In genomic region chr6:55098603-55099002, GRCm38 (mm10) we compare ENCODE assay signal across 21 mouse cellular contexts. TPM values are rescaled to one million over a fixed set of nuclear protein-coding genes. Genes with fewer than 3 reads are reported as not detected.
DNase-seq lines count a peak whose midpoint lies in the region; ATAC-seq and TF ChIP-seq lines count a peak whose summit lies in the region.
"Had no signal": no experiment of that assay in that cellular context is flagged by ENCODE, and none has a peak within 500 bp of the region (broad histone marks: within the 10 kb centered on the region; RNA-seq: fewer than 3 reads in every experiment).

No protein-coding gene starts in this region.

- H3K27me3 ChIP-seq in forebrain, embryonic 14.5 days (replicated peaks; ENCODE audit: control insufficient read depth, insufficient read depth, low read length) = no peaks in the 10 kb centered on the region
- H3K27me3 ChIP-seq in forebrain, embryonic 11.5 days (ENCODE audit: control insufficient read depth, insufficient read depth, low read length) = no peaks in the 10 kb centered on the region
- H3K27me3 ChIP-seq in thymus, adult 2 months (ENCODE audit: control insufficient read depth, insufficient read depth, low read length) = no peaks in the 10 kb centered on the region
- H3K27me3 ChIP-seq: forebrain, embryonic 12.5 days; heart, embryonic 15.5 days; hindbrain, embryonic 13.5 days; intestine, embryonic 15.5 days; Patski had no signal

- H3K9ac ChIP-seq in forebrain, embryonic 14.5 days (ENCODE audit: low read length) = no peak overlapping the region
- no peak overlapping the region for H3K9ac ChIP-seq in forebrain, embryonic 11.5 days (ENCODE audit: low read length)
- H3K9ac ChIP-seq: forebrain, embryonic 12.5 days; heart, embryonic 12.5 days; heart, embryonic 15.5 days; hindbrain, embryonic 13.5 days; intestine, embryonic 15.5 days had no signal

- H3K27ac ChIP-seq in forebrain, embryonic 14.5 days (ENCODE audit: low read depth, low read length) = peak overlapping the region; percentile 48; the same call in 1 of the 2 replicates
- no peak overlapping the region for H3K27ac ChIP-seq in forebrain, embryonic 11.5 days (ENCODE audit: low read depth, low read length)
- H3K27ac ChIP-seq in thymus, adult 2 months (ENCODE audit: control insufficient read depth, insufficient read depth, low read length) = no peak overlapping the region
- H3K27ac ChIP-seq: heart, embryonic 15.5 days; hindbrain, embryonic 10.5 days; hindbrain, embryonic 13.5 days; intestine, embryonic 15.5 days had no signal

- no peak for TF ChIP-seq CTCF in brain, embryonic 14.5 days (IDR thresholded peaks at IDR 0.05; ENCODE audit: borderline replicate concordance, extremely low read depth, insufficient read depth, insufficient read length)
- no peak for TF ChIP-seq CTCF in thymus, adult 2 months (IDR thresholded peaks at IDR 0.05; ENCODE audit: borderline replicate concordance, control insufficient read depth, extremely low read depth, insufficient read depth, low read length, poor library complexity)

- no peak overlapping the region for H3K4me3 ChIP-seq in forebrain, embryonic 14.5 days (ENCODE audit: low read depth, low read length)
- no peak overlapping the region for H3K4me3 ChIP-seq in forebrain, embryonic 11.5 days (ENCODE audit: low read depth, low read length)
- H3K4me3 ChIP-seq in thymus, adult 2 months (ENCODE audit: control insufficient read depth, insufficient read depth, low read length) = no peak overlapping the region
- H3K4me3 ChIP-seq: forebrain, embryonic 12.5 days; heart, embryonic 12.5 days; heart, embryonic 15.5 days; hindbrain, embryonic 10.5 days; hindbrain, embryonic 13.5 days; intestine, embryonic 15.5 days had no signal

- H3K4me2 ChIP-seq in forebrain, embryonic 14.5 days (ENCODE audit: low read length) = no peak overlapping the region
- H3K4me2 ChIP-seq in forebrain, embryonic 11.5 days (ENCODE audit: low read depth, low read length, severe bottlenecking) = no peak overlapping the region
- H3K4me2 ChIP-seq: forebrain, embryonic 12.5 days; heart, embryonic 12.5 days; heart, embryonic 15.5 days; hindbrain, embryonic 13.5 days; intestine, embryonic 15.5 days had no signal

- peak; percentile 63 for DNase-seq in forebrain, embryonic 14.5 days (ENCODE audit: low spot score)
- DNase-seq in forebrain, embryonic 11.5 days (ENCODE audit: low spot score) = no peak
- peak; percentile 16 for DNase-seq in right cerebral cortex, adult 18-20 months
- DNase-seq in right cerebral cortex, adult 2 months (ENCODE audit: low spot score in 2 of 2) = no peak
- peak; percentile 79 for DNase-seq in brain, embryonic 14.5 days (ENCODE audit: low read depth)
- DNase-seq in thymus, adult 2 months = no peak
- DNase-seq: B cell, adult 2 months; cerebellum, adult 18-20 months; cerebellum, adult 9-10 months; gastrocnemius, postnatal 25 days; kidney, adult 11 months had no signal

- ATAC-seq in forebrain, embryonic 14.5 days = peak; percentile 56
- ATAC-seq in forebrain, embryonic 11.5 days (replicated peaks; ENCODE audit: low FRiP score) = no peak
- ATAC-seq: hindbrain, embryonic 16.5 days; Patski had no signal

- 43% methylated on average over 5 of the region's 5 CpGs for WGBS in forebrain, embryonic 14.5 days
- 86% methylated on average over 5 of the region's 5 CpGs for WGBS in forebrain, embryonic 11.5 days
- WGBS in thymus, adult 2 months = 78% methylated on average over 5 of the region's 5 CpGs

- H3K9me3 ChIP-seq in forebrain, embryonic 14.5 days (replicated peaks; ENCODE audit: control insufficient read depth, low read length) = no peaks in the 10 kb centered on the region
- H3K9me3 ChIP-seq in forebrain, embryonic 11.5 days (ENCODE audit: control insufficient read depth, low read length) = no peaks in the 10 kb centered on the region
- H3K9me3 ChIP-seq: forebrain, embryonic 12.5 days; G1E; heart, embryonic 12.5 days; heart, embryonic 15.5 days; hindbrain, embryonic 10.5 days; hindbrain, embryonic 13.5 days; intestine, embryonic 15.5 days had no signal

- no peaks in the 10 kb centered on the region for H3K36me3 ChIP-seq in forebrain, embryonic 14.5 days (ENCODE audit: control insufficient read depth, insufficient read depth, low read length)
- H3K36me3 ChIP-seq in forebrain, embryonic 11.5 days (ENCODE audit: control insufficient read depth, insufficient read depth, low read length) = no peaks in the 10 kb centered on the region
- H3K36me3 ChIP-seq in thymus, adult 2 months (ENCODE audit: control insufficient read depth, insufficient read depth, low read length) = no peaks in the 10 kb centered on the region
- H3K36me3 ChIP-seq: forebrain, embryonic 12.5 days; G1E; heart, embryonic 12.5 days; heart, embryonic 15.5 days; hindbrain, embryonic 10.5 days; hindbrain, embryonic 13.5 days; intestine, embryonic 15.5 days had no signal

- peaks cover 10% of the 10 kb centered on the region for H3K4me1 ChIP-seq in forebrain, embryonic 14.5 days (ENCODE audit: control insufficient read depth, insufficient read depth, low read length)
- no peaks in the 10 kb centered on the region for H3K4me1 ChIP-seq in forebrain, embryonic 11.5 days (replicated peaks; ENCODE audit: control insufficient read depth, insufficient read depth, low read length)
- H3K4me1 ChIP-seq in thymus, adult 2 months (replicated peaks; ENCODE audit: control insufficient read depth, insufficient read depth, low read length) = no peaks in the 10 kb centered on the region
- H3K4me1 ChIP-seq: forebrain, embryonic 12.5 days; hindbrain, embryonic 10.5 days had no signal

- no peak for TF ChIP-seq POLR2A in brain, embryonic 14.5 days (IDR thresholded peaks at IDR 0.05; ENCODE audit: borderline replicate concordance, extremely low read depth, insufficient read depth, insufficient read length, poor library complexity, severe bottlenecking)
- TF ChIP-seq POLR2A in thymus, adult 2 months (IDR thresholded peaks at IDR 0.05; ENCODE audit: control insufficient read depth, extremely low read depth, insufficient read depth, low read length, poor library complexity) = no peak

RNA-seq across cellular contexts. Expression of gene Crhr2, which starts 34.2 kb away (rescaled TPM):
- 0.50 and 0.62 TPM in 2 replicates for polyA plus RNA-seq in forebrain, embryonic 14.5 days (2014; fragmentation: Nextera tagmentation; extraction: Ambion mirVana)
- polyA plus RNA-seq in forebrain, embryonic 11.5 days (2014; fragmentation: Nextera tagmentation; extraction: Ambion mirVana) = 0.08 and 0.09 TPM in 2 replicates
- 1.9 and 2.1 TPM in 2 replicates for polyA plus RNA-seq in brain, embryonic 14.5 days (2012; rRNA removed)
- 0.36 and 3.1 TPM in 2 replicates for polyA plus RNA-seq in thymus, adult 2 months (2012; rRNA removed)
- polyA plus RNA-seq: embryonic facial prominence, embryonic 11.5 days; G1E; Patski had no signal

Comparison
In these comparisons a context has a peak if more than half of its experiments do, and no peak if none do; other contexts are left out.
1. DNase-seq: peak in forebrain, embryonic 14.5 days (single experiment), right cerebral cortex, adult 18-20 months (single experiment) and brain, embryonic 14.5 days (single experiment); none in forebrain, embryonic 11.5 days (single experiment), right cerebral cortex, adult 2 months (0 of 2) and thymus, adult 2 months (single experiment).